Mouse (Mus musculus) stomach, postnatal 0 days (tissue): ENCODE data around the gene Tcf12. TPM values are rescaled to one million over a fixed set of nuclear protein-coding genes. Genes with fewer than 3 reads are reported as not detected.

Experiments
- ATAC-seq: fragments of 200-750 bp; cut with Nextera tagmentation; 2 replicates; pipeline ENCODE4 v1.8.0; 2017; ENCODE audit not compliant: low FRiP score, low TSS enrichment
- DNase-seq: peaks from one replicate; pipeline ENCODE4 v3.0.0-alpha.2; 2016; ENCODE audit warnings: low spot score
- H3K27ac ChIP-seq: fragments of 300-500 bp; sonication (generic); replicated peaks from 2 replicates; pipeline ENCODE4 v1.5.1; 2014; ENCODE audit warnings: mild to moderate bottlenecking, control low read depth
- H3K27me3 ChIP-seq: fragments of 300-500 bp; sonication (generic); 2 replicates; pipeline ENCODE4 v1.6.1; 2014; ENCODE audit warnings: low read length; ENCODE audit not compliant: control insufficient read depth, insufficient read depth
- H3K36me3 ChIP-seq: fragments of 300-500 bp; sonication (generic); 2 replicates; pipeline ENCODE4 v1.6.1; 2014; ENCODE audit warnings: low read length, mixed read lengths; ENCODE audit not compliant: control insufficient read depth, insufficient read depth
- H3K4me1 ChIP-seq: fragments of 300-500 bp; sonication (generic); replicated peaks from 2 replicates; pipeline ENCODE4 v1.6.1; 2014; ENCODE audit warnings: antibody characterized with exemption; ENCODE audit not compliant: control insufficient read depth, insufficient read depth
- H3K4me2 ChIP-seq: fragments of 300-500 bp; sonication (generic); replicated peaks from 2 replicates; pipeline ENCODE4 v1.6.1; 2014; ENCODE audit warnings: low read depth, mild to moderate bottlenecking, control low read depth, moderate library complexity
- H3K4me3 ChIP-seq: fragments of 300-500 bp; sonication (generic); 2 replicates; pipeline ENCODE4 v1.5.1; 2014; ENCODE audit warnings: low read depth, low read length, control low read depth
- H3K9ac ChIP-seq: fragments of 300-500 bp; sonication (generic); 2 replicates; pipeline ENCODE4 v1.6.1; 2014; ENCODE audit warnings: mild to moderate bottlenecking, low read length, control low read depth, mixed read lengths
- H3K9me3 ChIP-seq: fragments of 300-500 bp; sonication (generic); 2 replicates; pipeline ENCODE4 v1.6.1; 2016; ENCODE audit warnings: low read length; ENCODE audit not compliant: control insufficient read depth
- CTCF ChIP-seq: IDR thresholded peaks from 2 replicates; pipeline ENCODE4 v1.5.1; 2016; ENCODE audit warnings: antibody characterized with exemption, low read depth, mild to moderate bottlenecking, moderate library complexity
- EP300 ChIP-seq: optimal IDR thresholded peaks from 2 replicates; pipeline ENCODE3; 2016; ENCODE audit warnings: antibody characterized with exemption
- WGBS: fragments of 180-500 bp; shearing (Covaris S2); extraction: QIAGEN DNeasy Blood & Tissue Kit; methylation state at CpG from one replicate; pipeline ENCODE4 v1.1.7; 2014; 5-methylcytosine and 5-hydroxymethylcytosine counted together
- polyA plus RNA-seq: library from polyadenylated mRNA; unstranded; fragments of >200 nt; fragmentation: Nextera tagmentation; extraction: Ambion mirVana; gene quantifications from 2 replicates; pipeline ENCODE4 v1.2.1, GENCODE M21; 2015

The Tcf12 gene
- polyA plus RNA-seq, 1 experiment from 2014 or later, result 28.7 TPM

DNA sequence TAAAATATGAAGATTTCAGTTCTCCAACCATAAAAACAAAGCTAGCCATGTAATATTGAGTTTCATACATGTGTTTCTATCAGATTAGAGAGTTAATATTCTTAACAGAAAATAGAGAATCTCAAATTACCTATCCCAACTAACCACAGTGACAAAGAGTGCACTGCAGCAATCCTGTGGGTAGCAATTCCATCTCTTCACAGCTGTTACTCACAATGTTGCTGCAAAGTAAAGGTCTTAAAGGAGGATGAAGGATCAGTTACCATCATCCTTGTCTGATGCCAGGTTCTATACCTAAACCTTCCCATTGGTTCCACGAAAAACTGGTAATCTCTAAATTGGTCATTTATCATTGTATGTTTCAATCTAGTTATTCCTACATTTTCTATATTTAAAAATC, 95.7 kb downstream of the Tcf12 start:
- WGBS, result 86% methylated on average over 1 of the region's 1 CpGs
- no peak for ATAC-seq

DNA sequence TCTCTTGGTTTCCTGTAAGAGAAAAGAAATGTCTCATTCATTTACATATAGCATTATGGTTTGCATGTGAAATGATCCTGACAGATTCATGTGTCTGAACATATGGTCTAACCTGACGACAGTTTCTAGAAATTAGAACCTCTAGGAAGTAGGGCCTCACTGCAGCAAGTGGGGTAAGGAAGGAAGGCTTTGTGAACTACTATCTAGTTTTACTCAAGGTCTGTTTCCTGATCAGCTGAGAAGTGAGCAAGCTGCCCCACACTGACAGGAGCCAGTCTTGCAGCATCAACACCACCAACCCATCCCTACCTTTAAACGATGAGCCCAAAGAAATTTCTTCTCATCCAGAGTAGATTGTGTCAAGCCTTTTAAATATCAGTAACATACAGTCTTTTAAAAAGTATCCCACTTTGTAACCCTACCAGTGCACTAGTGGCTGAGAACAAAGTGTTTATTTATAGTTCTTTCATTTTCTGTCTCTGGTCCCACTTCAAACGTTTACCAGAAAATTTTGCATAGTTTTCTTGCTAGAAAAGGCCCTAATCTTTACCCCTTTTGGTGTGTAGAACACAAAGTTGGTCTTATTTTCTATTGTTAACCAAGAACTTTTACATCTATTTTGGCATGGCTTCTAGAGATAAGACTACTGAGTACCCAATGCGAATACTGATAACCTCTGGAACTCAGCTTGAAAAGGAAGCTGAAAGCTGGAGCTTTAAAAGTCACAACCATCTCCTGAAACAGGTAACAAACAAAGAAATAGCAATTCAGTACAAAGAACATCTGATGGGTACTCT, 96.9 kb downstream of the Tcf12 start:
- H3K9ac ChIP-seq, result no peak overlapping the region
- H3K27ac ChIP-seq, result no peak overlapping the region
- DNase-seq (no peak), ATAC-seq (no peak)
- no peaks in the 10 kb centered on the region for H3K4me1 ChIP-seq
- TF ChIP-seq CTCF (no peak), EP300 (no peak)
- no peak overlapping the region for H3K4me2 ChIP-seq
- H3K36me3 ChIP-seq, result no peaks in the 10 kb centered on the region
- H3K4me3 ChIP-seq, result no peak overlapping the region
- no peaks in the 10 kb centered on the region for H3K9me3 ChIP-seq
- H3K27me3 ChIP-seq, result no peaks in the 10 kb centered on the region
- 71% methylated on average over 4 of the region's 4 CpGs for WGBS

More for the DNA sequence above, 95.7 kb downstream of the Tcf12 start:
- Histone ChIP-seq H3K4me1 (no peaks in the 10 kb centered on the region), H3K4me2 (no peak overlapping the region), H3K27ac (no peak overlapping the region), H3K36me3 (no peaks in the 10 kb centered on the region), H3K27me3 (no peaks in the 10 kb centered on the region), H3K4me3 (no peak overlapping the region), H3K9me3 (no peaks in the 10 kb centered on the region), H3K9ac (no peak overlapping the region)
- TF ChIP-seq EP300, result no peak
- no peak for TF ChIP-seq CTCF
- DNase-seq, result no peak

- H3K36me3 ChIP-seq, result no peaks in the 10 kb centered on the region
- H3K4me3 ChIP-seq, result no peak overlapping the region
- no peak overlapping the region for H3K4me2 ChIP-seq
- H3K9me3 ChIP-seq, result no peaks in the 10 kb centered on the region
- H3K27ac ChIP-seq, result no peak overlapping the region
- no peak for ATAC-seq
- no peak for DNase-seq
- no peak for TF ChIP-seq CTCF
- no peak for TF ChIP-seq EP300
- H3K9ac ChIP-seq, result no peak overlapping the region
- no peaks in the 10 kb centered on the region for H3K4me1 ChIP-seq
- H3K27me3 ChIP-seq, result no peaks in the 10 kb centered on the region
- WGBS, result 90% methylated on average over 1 of the region's 1 CpGs
These were observed 98.1 kb downstream of the Tcf12 start for GRCm38 (mm10) chr9:72013541-72013940.

DNA sequence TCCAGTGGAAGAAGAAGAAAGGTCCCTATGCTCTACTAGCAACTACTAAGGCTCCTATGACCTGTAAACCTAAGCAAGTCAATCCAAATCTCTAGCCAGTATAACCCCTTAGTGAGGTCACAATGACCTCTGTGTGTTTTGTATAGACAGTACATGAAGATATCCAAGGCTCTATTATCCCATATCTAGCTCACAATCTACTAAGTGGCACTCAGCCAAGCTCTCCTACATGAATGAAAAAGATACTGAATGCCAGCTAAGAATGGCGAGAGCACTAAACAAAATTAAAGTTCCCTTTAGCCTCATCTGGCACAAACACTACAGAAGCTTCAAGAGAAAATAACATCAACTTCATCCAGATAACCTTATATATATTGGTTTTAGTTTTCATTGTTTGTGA, 103.0 kb downstream of the Tcf12 start:
- no peak overlapping the region for H3K9ac ChIP-seq
- H3K4me2 ChIP-seq, result no peak overlapping the region
- DNase-seq, result no peak
- H3K4me3 ChIP-seq, result no peak overlapping the region
- WGBS, result 66% methylated on average over 1 of the region's 1 CpGs
- ATAC-seq, result no peak
- H3K27me3 ChIP-seq, result no peaks in the 10 kb centered on the region
- no peak overlapping the region for H3K27ac ChIP-seq
- no peaks in the 10 kb centered on the region for H3K9me3 ChIP-seq
- H3K36me3 ChIP-seq, result no peaks in the 10 kb centered on the region
- no peaks in the 10 kb centered on the region for H3K4me1 ChIP-seq
- TF ChIP-seq CTCF (no peak), EP300 (no peak)

- 72% methylated on average over 3 of the region's 3 CpGs for WGBS
- H3K9ac ChIP-seq, result no peak overlapping the region
- no peak overlapping the region for H3K27ac ChIP-seq
- DNase-seq (no peak), ATAC-seq (no peak)
- H3K4me3 ChIP-seq, result no peak overlapping the region
- no peaks in the 10 kb centered on the region for H3K27me3 ChIP-seq
- TF ChIP-seq EP300 (no peak), CTCF (no peak)
- H3K36me3 ChIP-seq, result no peaks in the 10 kb centered on the region
- no peaks in the 10 kb centered on the region for H3K4me1 ChIP-seq
- H3K4me2 ChIP-seq, result no peak overlapping the region
- no peaks in the 10 kb centered on the region for H3K9me3 ChIP-seq
These were observed 120.5 kb downstream of the Tcf12 start for GRCm38 (mm10) chr9:71991147-71991546.

DNA sequence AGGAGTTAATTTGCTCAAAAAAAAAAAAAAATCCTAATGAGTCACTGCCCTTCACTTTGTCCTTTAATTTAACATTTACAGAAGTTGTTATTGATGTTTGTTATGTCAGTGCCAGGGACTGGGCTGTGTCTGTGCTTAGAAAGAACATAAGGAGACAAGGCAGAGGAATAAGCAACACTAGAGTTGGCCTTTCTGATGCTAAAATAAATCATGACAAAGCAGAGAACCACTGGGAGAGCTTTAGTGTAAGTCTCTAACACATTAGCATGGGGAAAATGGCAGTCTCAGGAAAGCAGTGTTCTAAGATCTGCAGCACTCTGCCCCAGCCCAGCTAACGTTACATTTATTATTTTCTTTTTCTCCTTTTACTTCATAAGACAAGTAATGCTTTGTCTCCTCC, 121.3 kb downstream of the Tcf12 start:
- no peaks in the 10 kb centered on the region for H3K36me3 ChIP-seq
- ATAC-seq (no peak), DNase-seq (no peak)
- H3K4me3 ChIP-seq, result no peak overlapping the region
- no peaks in the 10 kb centered on the region for H3K27me3 ChIP-seq
- no peak overlapping the region for H3K4me2 ChIP-seq
- 62% methylated on average over 1 of the region's 1 CpGs for WGBS
- TF ChIP-seq CTCF (no peak), EP300 (no peak)
- H3K9me3 ChIP-seq, result no peaks in the 10 kb centered on the region
- H3K27ac ChIP-seq, result no peak overlapping the region
- no peaks in the 10 kb centered on the region for H3K4me1 ChIP-seq
- no peak overlapping the region for H3K9ac ChIP-seq
